Mouse (Mus musculus): ENCODE results near the gene Foxd1.

Foxd1 gene

DNA sequence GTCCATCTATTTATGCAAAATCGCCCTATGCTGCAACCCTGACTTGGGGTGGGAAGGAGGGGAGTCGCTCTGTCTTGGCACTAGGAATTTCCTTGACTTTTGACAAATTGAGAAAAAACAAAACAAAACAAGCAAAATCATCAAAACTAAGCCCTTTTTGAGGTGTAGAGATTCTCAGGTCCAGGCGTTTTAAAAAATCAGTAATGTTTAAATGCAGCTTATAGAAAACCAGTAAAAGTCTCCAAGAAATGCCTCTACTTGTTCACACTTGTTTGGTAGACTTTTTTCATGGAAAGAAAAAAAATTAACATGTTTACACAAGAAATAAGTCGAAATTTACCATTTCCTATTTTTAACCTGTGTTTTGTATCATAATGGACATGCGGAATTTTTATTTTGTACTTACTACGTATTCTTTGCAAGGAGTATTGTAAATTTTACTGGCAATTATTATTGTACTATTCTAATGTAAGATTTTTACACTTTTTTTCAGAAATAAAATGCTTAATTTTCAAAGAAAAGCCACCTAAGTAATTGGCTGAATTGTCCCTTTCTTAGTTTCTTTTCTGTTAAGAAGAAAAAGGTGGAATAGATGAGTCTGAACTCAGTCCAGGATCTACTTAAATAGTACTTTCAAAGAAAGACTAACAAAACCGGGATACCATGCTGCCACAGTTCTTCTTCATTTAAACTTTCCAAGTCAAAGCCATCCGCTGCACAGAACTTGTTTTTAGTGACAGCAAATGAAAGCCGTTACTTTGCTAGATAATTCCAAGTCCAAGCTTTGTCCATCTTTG lies 2.3 kb downstream of the Foxd1 start:
- DNase-seq: no peak

DNA sequence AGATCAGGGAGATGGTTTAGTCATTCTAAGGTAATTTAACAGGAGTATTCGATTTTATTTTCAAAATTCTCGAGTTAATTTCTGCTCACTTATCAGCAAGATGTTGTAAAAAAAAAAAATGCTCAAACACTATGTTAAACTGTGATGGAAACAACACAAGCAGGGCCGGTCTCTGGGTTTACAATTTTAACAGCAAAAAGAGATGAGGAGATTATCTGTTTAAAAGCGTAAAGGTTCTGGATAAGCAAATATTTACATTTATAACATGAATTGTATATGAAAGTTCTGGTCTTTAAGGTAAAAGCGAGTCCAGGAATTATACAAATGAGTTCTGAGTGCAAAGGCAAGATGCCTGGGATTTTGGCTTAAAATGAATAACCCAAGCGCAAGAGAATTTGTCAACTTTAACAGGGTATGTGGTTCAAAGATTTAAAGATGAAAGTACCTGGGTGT lies 3.0 kb downstream of the Foxd1 start:
- DNase-seq: no peak

DNA sequence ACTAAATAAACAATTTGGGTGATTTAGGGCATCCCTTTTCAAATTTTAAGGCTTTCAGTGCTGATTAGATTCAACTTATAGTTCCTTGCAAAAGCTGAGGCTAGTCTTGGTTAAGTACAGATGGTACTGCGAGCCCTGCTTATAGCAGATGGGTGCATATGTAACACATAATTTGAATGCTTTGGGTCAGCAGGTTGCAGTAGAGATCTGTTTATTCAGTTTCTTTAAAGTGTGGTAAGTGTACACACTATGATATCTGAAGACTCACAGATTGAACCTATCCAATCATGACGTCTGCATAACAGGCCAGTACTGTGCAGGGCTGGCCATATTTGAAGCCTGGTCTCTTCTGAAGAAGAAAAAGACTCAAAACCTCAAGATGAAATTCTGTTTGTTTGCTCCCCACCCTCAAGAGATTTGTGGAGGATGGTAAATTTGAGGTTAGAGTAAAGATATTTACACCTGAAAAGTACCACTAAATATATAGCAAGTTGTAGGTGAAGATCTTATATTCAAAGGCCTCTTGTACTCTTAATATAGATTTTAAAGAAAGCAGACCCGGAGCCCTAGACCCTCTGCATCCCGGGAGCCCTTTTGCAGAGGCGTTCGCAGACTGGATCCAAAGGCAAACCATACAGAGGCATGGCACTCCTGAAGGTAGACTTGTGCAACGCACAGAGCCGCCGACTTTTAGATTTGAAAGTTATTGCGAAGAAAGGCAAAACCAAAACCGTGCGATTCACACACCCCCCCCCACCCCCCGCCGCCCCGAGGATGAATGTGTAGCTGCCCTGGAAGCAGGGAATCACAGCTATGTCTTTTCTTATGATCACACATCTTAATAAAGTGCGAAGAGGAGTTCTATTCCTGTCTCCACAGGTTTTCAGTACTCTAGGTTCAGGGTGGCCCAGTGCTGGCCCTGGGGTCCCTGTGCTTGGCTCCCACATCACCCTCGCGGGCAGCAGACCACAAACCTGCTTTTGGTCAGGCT lies 3.7 kb downstream of the Foxd1 start:
- DNase-seq: no peak

DNA sequence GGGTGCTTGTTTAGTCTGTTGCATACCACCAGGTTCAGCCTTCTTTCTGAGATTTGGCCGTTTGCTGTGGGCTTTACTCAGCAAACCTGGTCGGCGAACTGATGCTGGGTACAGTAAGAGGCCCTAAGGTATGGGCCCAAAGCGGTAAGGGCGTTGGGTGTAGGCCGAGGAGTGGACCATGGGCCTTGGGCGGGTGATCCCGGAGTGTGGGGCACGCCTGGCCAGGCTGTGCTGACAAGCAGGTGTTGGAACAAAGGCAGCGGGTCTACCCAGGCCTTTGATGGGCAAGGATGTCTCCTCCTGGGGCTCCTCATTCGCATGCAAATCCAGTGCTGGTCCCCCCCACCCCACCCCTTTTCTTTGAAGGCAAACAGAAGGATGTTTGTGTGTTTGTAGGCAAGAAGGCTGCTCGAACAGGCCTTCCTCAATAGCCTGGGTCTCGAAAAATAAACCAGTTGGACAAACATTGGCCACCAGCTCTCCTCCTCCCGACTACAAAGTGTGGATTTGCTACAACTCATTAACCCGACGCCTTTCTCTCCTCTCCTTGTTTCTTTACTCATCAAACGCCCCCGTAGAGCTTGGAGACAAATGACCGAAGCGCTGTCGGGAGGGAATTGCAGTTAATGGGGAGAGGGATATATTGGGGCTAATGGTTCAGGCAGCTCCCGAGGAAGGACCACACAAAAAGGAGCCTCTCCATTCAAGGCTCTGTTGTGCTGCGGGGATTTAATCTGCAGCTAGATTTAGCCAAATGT lies 4.6 kb downstream of the Foxd1 start:
- DNase-seq: no peak

DNA sequence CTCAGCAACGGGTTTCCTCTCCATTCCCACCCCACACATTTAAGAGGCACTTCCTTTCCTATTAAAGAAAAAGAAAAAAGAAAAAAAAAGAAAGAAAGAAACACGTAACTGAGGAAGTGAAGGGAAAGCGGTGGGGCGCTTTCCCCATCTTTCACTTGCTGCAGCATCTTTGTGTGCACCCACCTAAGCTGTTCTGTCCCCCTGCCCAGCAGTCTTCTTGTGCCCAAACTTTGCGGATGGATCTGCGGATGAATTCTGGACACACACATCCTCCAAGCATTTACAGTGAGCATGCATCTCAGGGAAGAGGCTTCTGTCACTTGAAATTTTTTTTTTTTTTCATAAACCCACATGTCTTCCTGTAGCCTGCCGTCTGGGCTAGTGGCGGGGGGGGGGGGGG lies 5.3 kb downstream of the Foxd1 start:
- no peak for DNase-seq

DNA sequence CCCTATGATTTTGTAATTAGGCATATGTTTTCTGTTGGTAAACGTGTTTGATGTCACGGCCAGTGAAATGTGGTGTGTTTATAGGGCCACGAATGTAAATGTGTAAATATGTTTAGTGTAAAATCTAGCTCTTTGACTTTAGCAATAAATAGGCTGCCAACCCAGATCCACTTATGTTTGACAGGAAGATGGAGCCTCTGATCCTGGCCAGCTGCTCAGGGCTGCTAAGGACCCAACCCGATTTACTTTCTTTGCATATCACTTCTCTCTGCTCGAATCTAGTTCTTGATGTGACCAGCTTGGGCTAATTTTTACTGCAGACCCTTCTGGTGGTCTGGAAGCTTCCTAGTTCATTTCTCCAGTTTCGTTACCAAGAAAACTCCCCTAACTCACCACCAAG lies 6.3 kb downstream of the Foxd1 start:
- DNase-seq: no peak

DNA sequence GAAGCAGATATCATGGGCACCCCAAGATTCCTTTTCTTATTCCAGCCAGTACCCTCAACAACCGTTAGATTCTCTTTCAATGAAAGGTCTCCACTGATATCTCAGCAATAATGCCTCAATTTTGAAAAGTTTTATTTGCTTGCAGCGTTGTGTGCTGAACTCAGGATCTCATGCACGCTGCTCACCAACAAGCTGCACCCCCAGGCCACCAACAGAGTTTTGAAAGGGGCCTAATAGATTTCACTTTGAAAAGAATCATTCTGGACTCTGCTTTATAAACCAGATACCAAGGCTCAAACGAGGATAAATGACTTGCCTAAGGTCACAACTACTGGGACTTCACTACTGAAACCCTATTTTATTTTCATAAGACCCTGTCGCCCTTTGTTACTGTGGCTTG lies 7.1 kb downstream of the Foxd1 start:
- DNase-seq: no peak

DNA sequence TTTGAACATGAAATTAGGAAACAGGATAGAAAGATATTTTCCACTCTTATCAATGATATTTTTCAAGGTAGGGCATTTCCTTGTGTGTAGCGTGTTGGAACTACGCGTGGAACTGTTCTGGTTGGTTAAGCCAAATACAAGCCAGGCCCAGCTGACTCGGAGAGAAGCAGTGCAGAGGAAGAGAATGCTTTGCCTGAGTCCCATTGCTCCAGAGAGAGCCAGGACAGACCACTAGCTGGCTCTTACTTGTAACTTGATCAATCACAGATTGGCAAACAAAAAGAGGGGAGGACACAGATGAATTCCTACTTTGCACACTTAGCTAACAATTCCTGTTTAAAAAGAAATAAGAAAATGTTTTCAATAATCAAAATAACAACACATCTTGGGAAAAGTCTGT lies 9.0 kb downstream of the Foxd1 start:
- no peak for DNase-seq

DNA sequence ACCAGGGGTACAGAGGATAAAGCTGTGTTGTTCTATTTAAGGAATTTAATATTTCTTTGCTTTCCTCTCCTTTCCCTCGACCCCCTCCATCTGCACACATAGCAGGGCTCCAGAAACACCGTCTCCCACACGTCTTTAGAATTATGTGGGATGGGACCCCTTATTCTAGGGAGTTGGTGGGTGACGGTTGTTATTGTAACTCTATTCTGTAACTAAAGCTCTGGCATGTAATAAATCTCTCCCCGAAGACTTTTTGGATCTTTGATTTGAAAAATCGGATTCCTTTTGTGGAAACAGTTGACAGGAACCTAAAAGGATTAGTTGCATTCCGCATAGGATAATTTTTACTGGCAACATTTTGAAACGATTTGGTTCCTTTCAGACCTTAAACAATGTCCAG lies 11.0 kb downstream of the Foxd1 start:
- no peak for DNase-seq

DNA sequence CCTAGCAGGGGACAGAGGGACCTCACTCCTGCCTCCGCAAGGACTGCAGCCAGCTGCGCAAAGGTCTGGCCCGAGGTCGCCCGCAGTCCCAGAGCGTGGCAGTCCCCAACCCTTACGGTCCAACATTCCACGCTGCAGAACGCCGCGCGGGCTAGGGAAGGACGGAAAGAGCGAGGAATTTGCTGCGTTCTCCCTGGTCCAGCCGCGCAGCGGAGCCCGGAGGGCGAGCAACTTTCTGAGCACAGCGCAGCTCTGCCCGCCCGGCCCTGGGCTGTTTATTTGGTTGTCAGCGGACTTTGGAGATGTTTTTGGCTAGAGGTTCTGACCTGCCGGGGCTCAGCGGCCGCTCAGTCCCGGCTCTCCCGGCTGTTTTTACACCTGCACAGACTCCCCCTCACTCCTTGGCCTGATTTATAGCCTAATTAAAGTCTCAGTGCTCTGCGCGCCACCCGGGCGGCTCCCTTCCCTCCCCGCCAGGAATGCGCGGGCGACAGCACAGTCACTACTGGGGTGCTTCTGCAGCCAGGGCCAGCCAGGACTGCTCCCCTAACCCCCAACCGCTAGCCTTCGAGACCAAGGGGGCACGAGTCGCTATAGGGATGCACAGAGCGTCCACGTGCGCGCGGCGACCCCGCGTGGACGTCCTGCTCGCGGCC lies 11.9 kb downstream of the Foxd1 start:
- DNase-seq: no peak

DNA sequence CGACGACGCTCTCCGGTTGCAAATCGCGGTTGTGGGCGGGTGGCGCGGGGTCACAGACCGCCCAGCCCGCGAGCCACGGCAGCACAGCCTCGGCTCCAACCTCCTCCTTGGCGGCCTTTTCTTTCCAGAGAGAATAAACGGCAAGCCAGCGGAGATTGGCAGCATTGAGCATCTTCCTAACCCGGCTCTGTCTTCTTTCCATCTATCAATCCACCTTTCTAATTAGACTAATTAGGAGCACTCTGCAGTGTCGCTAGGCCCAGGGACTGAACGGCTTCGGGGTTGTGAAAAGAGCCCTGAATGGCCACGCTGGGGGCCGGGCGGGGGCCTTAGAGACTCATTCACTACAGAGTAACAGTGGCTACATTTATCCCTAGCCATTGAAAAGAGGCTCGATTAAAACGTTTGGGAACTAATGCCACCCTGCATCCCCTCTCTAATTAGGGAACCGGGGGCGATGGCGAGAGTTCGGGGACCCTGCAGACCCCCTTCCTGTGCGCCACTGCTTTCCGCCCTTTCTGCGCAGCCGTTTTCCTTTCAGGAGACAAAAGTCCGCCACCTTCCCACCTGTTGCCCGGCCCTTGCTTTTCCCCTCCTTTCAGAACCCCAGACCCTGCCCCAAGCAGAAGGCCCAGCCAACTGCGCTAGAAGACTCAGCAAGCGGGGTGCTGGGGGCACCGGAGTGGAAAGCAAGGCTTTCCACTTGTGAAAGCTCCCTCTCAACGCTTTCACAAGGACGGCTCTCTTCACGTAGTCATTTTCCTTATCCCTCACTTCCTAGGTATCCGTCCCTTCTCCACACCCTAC lies 12.6 kb downstream of the Foxd1 start:
- DNase-seq: no peak

DNA sequence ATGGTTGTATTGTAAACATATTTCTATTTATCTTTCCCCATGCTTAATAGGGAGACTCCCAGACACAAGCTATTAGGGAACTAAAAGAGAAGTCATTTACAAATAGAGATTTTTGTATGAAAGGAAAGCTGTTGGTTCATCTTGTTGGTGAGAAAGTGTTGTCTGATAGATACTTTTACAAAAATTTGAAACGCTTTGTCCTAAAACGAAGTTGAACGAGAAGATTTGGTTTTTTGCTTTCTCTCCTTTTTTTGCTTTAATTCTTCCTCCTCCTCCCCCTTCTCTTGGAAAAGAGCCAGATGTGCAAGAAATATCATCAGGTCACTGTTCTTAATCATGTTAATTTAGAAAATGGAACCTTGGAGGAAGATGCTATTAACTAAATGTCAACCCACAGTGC lies 13.6 kb downstream of the Foxd1 start:
- DNase-seq: no peak

DNA sequence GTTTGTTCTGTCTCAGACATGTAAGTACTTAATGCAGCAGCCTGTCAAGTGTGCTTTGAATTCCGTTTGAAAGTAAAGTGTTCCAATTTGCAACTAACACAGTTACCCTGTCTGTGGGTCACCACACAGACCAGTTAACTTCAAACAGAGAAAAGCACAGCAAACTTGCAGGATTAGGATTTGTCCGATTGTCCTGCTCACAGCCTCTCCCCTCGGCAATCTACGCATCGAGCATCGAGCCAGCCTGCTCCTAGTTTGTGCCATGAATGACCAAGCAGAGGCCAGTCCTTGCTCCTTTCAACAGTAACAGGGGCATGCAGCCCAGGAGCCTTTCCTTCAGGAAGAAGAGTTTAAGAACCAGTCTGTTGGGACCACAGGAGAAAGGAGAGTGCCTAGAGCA lies 15.0 kb downstream of the Foxd1 start:
- DNase-seq: no peak

DNA sequence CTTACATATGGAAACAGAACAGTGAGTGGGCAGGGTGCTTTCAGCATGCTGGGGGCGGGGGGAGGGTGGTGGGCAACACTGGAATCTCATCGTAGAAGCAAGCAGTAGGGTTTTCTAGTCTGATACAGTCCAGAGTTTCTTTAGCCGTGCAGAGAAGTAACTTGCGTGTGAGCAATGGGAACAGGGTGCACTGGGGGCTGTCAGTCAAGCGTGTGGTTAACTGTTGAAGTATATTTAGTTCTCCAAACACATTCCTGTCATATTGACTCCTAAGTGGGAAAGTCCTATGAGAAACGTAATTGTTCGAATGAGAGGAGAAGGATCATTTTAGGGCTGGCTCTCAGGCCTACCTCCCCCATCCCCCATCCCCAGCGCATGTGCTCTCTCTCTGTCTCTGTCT lies 20.5 kb downstream of the Foxd1 start:
- DNase-seq: no peak

DNA sequence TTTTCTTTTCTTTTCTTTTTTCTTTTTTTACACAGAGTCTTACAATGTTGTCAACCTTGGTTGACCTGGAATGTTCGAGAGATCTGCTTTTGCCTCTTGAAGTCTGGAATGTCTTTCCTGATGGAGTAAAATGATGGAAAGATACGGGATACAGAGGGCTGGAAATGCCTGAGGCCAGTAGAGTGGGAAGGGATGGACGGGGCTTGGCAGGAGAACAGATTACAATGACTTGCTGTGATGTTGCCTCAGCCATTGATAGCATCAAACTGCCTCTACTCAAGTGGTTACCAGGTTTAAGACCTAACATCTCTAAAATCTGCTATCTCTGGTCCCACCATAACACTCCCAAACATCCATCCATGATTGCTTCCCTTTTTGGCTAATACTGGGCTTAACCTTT lies 20.9 kb downstream of the Foxd1 start:
- DNase-seq: no peak

DNA sequence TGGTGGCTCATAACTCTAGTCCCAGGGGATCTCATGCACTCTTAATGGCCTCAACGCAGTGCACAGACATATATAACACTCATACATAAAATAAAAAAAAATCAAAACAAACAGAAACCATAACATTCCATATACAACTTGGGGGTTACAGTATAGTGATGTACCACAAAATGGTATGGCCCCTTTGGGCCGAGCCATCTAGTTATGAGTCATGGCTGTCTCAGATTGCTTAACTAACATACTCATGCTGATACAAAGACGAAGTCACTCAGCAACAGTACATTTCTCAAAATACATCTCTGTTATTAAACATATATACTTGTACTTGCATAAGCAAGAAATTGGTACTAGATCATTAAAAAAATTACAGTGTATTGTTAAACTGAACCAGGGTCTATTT lies 23.7 kb downstream of the Foxd1 start:
- DNase-seq: no peak

DNA sequence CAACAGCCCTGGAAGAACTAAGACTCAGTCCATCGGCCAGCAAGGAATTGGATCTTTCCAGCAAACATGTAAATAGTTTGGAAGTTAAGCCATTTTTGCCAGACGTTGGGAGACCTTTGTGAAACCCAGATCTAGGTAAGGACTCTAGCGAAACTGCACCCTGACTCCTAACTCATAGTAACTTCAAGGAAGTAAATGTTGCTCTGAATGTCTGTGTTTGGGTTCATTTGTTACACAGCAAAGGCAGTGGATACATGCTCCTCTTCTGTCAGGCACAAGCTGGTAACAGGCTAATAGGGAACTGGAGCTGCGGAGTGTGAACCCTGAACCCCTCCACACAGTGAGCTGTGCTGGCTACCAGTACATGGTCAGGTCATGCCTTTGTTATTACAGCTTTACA lies 28.7 kb downstream of the Foxd1 start:
- no peak for DNase-seq

DNA sequence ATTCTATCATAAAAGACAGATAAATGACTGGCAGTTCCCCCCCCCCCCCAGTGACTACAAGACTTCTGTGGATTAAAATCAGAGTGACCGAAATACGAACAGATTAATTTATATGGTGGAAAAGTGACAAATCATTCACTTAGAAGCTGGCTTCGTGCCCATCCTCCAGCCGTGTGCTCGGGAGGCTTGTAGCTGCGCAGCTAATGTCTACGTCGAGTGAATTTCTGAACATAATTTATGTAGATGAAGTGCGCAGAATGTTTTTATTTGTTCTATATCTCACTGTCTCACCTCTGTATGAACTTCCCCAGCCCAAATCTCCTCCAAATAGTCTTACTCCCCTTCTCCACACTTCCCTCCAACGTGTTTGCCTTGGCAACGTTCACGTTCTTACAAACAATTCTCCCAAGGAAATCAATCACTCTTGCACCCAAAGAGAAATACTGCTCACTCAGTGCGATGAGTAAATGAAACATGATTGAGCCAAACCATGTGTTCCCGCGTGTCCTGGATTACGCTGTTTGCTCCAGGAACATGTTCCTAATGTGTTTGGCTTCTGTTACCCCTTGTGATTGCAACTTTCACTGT lies 30.0 kb downstream of the Foxd1 start:
- DNase-seq: no peak

DNA sequence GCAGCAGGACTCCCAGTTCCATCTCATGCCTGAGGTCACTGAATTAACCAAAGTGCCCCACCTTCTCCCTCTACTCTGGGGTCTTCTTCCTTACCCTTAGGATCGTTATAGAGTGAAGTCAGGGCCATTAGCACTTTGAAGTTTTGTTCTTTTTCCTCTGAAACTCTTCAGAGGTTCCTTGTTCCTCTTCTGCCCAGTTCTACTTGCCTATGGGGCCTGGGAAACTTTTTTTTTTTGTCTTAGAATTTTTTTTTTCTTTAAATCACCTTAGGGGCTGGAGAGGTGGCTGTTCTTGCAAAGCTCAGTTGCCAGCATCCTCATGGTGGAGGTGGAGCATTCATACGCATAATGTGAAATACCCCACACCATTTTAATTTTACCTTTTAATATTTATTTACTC lies 31.8 kb downstream of the Foxd1 start:
- DNase-seq: no peak

DNA sequence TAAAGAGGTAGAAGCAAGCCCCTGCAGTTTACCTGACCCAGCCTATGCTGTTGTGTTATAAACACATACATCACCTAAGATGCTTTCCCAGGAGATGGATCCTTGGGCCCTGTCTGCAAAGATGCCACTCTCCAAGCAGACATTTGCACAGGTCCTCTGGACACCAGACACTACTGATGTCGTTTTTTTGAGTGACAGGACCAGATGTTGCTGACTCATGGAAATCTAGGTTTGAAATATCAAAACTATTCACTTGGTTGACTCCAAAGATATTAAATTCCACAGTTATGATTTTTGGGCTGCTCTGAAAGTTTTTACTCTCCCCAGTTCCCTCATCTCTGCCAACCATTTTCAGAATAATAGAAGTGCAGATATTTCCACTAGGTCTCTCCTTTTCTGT lies 35.0 kb downstream of the Foxd1 start:
- DNase-seq: no peak

DNA sequence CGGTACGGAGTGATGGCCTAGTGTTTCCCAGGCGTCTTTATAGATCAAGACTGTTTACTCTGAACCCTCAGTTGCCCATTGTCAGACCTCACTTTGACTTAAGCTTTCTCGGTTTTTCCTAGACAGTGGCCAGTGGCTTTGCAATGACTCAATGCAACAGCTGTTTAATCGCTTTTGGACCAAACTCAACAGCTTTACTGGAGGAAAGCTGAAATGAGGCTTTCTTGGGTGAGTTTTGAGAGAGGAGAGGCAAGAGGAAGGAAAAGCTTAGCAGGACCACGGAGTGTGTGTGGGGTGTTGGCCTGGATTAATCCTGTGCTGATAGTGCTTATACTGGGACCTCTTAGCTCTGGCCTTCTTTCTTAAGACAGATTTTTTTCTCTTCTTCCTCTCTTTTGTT lies 36.3 kb downstream of the Foxd1 start:
- DNase-seq: no peak

Measured in thymus, postnatal 25 days (tissue).